Mouse (Mus musculus): Measurements from ENCODE around the gene Lrrc56. TPM values are rescaled to one million over a fixed set of nuclear protein-coding genes. Genes with fewer than 3 reads are reported as not detected.

The Lrrc56 gene
- total and polyA plus RNA-seq, 3 experiments: 0.46 to 1.4 (median 0.93) TPM

GRCm38 (mm10) chr7:141164397-141164796, 29.6 kb upstream of the Lrrc56 start:
- H3K36me3 ChIP-seq (replicated peaks in 1 of 2; ENCODE audit: control insufficient read depth in 1 of 2, insufficient read depth in 1 of 2, low read length in 1 of 2): peaks cover 46 to 73% of the 10 kb centered on the region in 2 experiments
- peak overlapping the region; percentile 94 for H3K27ac ChIP-seq (ENCODE audit: insufficient read depth, low read depth)
- H3K9ac ChIP-seq (ENCODE audit: insufficient read depth, low read depth): no peak overlapping the region; the same call in 1 of the 2 replicates
- peaks cover 11% of the 10 kb centered on the region for H3K79me2 ChIP-seq (replicated peaks; ENCODE audit: control insufficient read depth, extremely low read depth, insufficient read depth, poor library complexity, severe bottlenecking)
- no peaks in the 10 kb centered on the region for H3K9me3 ChIP-seq (replicated peaks; ENCODE audit: low read length)
- no peak for DNase-seq (ENCODE audit: extremely low read depth)
- dilution Hi-C loops (cut with MboI; ENCODE audit: extremely low pct_ligation_motif_present, extremely low pct_unique_long_range_greater_than_20kb, low sequenced_read_pairs): no loop called here
- peak overlapping the region; percentile 40; the same call in 1 of the 2 replicates for H3K4me2 ChIP-seq (ENCODE audit: insufficient read depth, low read depth, poor library complexity, severe bottlenecking)
- peak overlapping the region in 1 of 3 experiments; percentile 29 for H3K4me3 ChIP-seq (replicated peaks in 1 of 3; ENCODE audit: low read depth in 2 of 3, low read length in 2 of 3, poor library complexity in 1 of 3)
- TF ChIP-seq MXI1 (IDR thresholded peaks at IDR 0.05; ENCODE audit: low read depth, low read length) (no peak), BHLHE40 (IDR thresholded peaks at IDR 0.05; ENCODE audit: low read depth, low read length) (no peak), KAT2A (IDR thresholded peaks at IDR 0.05; ENCODE audit: insufficient replicate concordance, low read length) (no peak), NRF1 (IDR thresholded peaks at IDR 0.05; ENCODE audit: low read depth, low read length) (no peak), MAFK (IDR thresholded peaks at IDR 0.05; ENCODE audit: insufficient replicate concordance, low read length) (no peak), MAX (IDR thresholded peaks at IDR 0.05; ENCODE audit: low read length) (no peak), POLR2A (IDR thresholded peaks at IDR 0.05; ENCODE audit: low read depth, low read length) (no peak), EP300 (IDR thresholded peaks at IDR 0.05; ENCODE audit: low read length) (no peak), POLR2AphosphoS2 (IDR thresholded peaks at IDR 0.05; ENCODE audit: low read depth, low read length) (no peak), NELFE (IDR thresholded peaks at IDR 0.05; ENCODE audit: low read depth, low read length) (no peak), USF1 (IDR thresholded peaks at IDR 0.05; ENCODE audit: low read depth, low read length) (no peak)
- in situ Hi-C loops (cut with MboI; ENCODE audit: low pct_ligation_motif_present, low pct_unique_long_range_greater_than_20kb, low sequenced_read_pairs): no loop called here
- H3K27me3 ChIP-seq (replicated peaks): no peaks in the 10 kb centered on the region
- peaks cover 27 to 49% of the 10 kb centered on the region in 2 experiments for H3K4me1 ChIP-seq (ENCODE audit: control insufficient read depth in 1 of 2, insufficient read depth in 2 of 2)

- dilution Hi-C loops (cut with MboI; ENCODE audit: extremely low pct_ligation_motif_present, extremely low pct_unique_long_range_greater_than_20kb, low sequenced_read_pairs): no loop called here
- in situ Hi-C loops (cut with MboI; ENCODE audit: low pct_ligation_motif_present, low pct_unique_long_range_greater_than_20kb, low sequenced_read_pairs): loop anchor here (5.0 kb wide), 2 partner anchors 33 to 68 kb away; no protein-coding TSS in a partner anchor
- Histone ChIP-seq H3K27ac (ENCODE audit: insufficient read depth, low read depth) (peak overlapping the region; percentile 94), H3K36me3 (replicated peaks in 1 of 2; ENCODE audit: control insufficient read depth in 1 of 2, insufficient read depth in 1 of 2, low read length in 1 of 2) (peaks cover 44 to 68% of the 10 kb centered on the region in 2 experiments), H3K4me1 (ENCODE audit: control insufficient read depth in 1 of 2, insufficient read depth in 2 of 2) (peaks cover 27 to 53% of the 10 kb centered on the region in 2 experiments), H3K79me2 (replicated peaks; ENCODE audit: control insufficient read depth, extremely low read depth, insufficient read depth, poor library complexity, severe bottlenecking) (peaks cover 11% of the 10 kb centered on the region), H3K27me3 (replicated peaks) (no peaks in the 10 kb centered on the region), H3K9ac (ENCODE audit: insufficient read depth, low read depth) (peak overlapping the region; percentile 45), H3K4me2 (ENCODE audit: insufficient read depth, low read depth, poor library complexity, severe bottlenecking) (peak overlapping the region; percentile 79), H3K9me3 (replicated peaks; ENCODE audit: low read length) (no peaks in the 10 kb centered on the region), H3K4me3 (replicated peaks in 1 of 3; ENCODE audit: low read depth in 2 of 3, low read length in 2 of 3, poor library complexity in 1 of 3) (no peak overlapping the region)
- DNase-seq (ENCODE audit: extremely low read depth): peak; percentile 81
- TF ChIP-seq MAFK (IDR thresholded peaks at IDR 0.05; ENCODE audit: insufficient replicate concordance, low read length) (peak; percentile 57; the same call in 1 of the 2 replicates), POLR2AphosphoS2 (IDR thresholded peaks at IDR 0.05; ENCODE audit: low read depth, low read length) (peak; percentile 55; the same call in 1 of the 2 replicates), EP300 (IDR thresholded peaks at IDR 0.05; ENCODE audit: low read length) (peak; percentile 79), USF1 (IDR thresholded peaks at IDR 0.05; ENCODE audit: low read depth, low read length) (peak; percentile 87), KAT2A (IDR thresholded peaks at IDR 0.05; ENCODE audit: insufficient replicate concordance, low read length) (no peak), POLR2A (IDR thresholded peaks at IDR 0.05; ENCODE audit: low read depth, low read length) (no peak), CHD1 (IDR thresholded peaks at IDR 0.05; ENCODE audit: low read depth, low read length) (no peak), MXI1 (IDR thresholded peaks at IDR 0.05; ENCODE audit: low read depth, low read length) (peak; percentile 97), SMC3 (IDR thresholded peaks at IDR 0.05; ENCODE audit: low read depth, low read length) (no peak), NRF1 (IDR thresholded peaks at IDR 0.05; ENCODE audit: low read depth, low read length) (no peak; the same call in 1 of the 2 replicates), IRF4 (IDR thresholded peaks at IDR 0.05; ENCODE audit: low read depth, low read length) (peak; percentile 89), MAX (IDR thresholded peaks at IDR 0.05; ENCODE audit: low read length) (peak; percentile 98), ZMIZ1 (IDR thresholded peaks at IDR 0.05; ENCODE audit: low read depth, low read length) (no peak), JUN (IDR thresholded peaks at IDR 0.05; ENCODE audit: insufficient read depth, low read depth, low read length) (peak; percentile 72), GABPA (IDR thresholded peaks at IDR 0.05; ENCODE audit: insufficient replicate concordance, low read depth, low read length) (no peak), TBP (conservative IDR thresholded peaks at IDR 0.05; ENCODE audit: low read depth, low read length) (0 out of 2 replicates have a peak, but pooled peaks have one; percentile 19), ETS1 (conservative IDR thresholded peaks at IDR 0.05; ENCODE audit: low read depth, low read length) (peak; percentile 91), CTCF (conservative IDR thresholded peaks at IDR 0.05 in 1 of 2, IDR thresholded peaks at IDR 0.05 in 1 of 2; ENCODE audit: low read depth in 2 of 2, low read length in 2 of 2) (no peak), MAZ (IDR thresholded peaks at IDR 0.05; ENCODE audit: low read depth, low read length) (0 out of 2 replicates have a peak, but pooled peaks have one; percentile 33), USF2 (conservative IDR thresholded peaks at IDR 0.05; ENCODE audit: low read depth, low read length) (peak; percentile 80), SIN3A (IDR thresholded peaks at IDR 0.05; ENCODE audit: low read length) (peak; percentile 97), HCFC1 (IDR thresholded peaks at IDR 0.05; ENCODE audit: low read depth, low read length) (peak; percentile 71), CHD2 (IDR thresholded peaks at IDR 0.05; ENCODE audit: low read length) (peak; percentile 49; the same call in 1 of the 2 replicates), PAX5 (IDR thresholded peaks at IDR 0.05; ENCODE audit: low read length) (no peak), RAD21 (IDR thresholded peaks at IDR 0.05; ENCODE audit: low read depth, low read length) (no peak), E2F4 (IDR thresholded peaks at IDR 0.05; ENCODE audit: insufficient replicate concordance, low read depth, low read length) (0 out of 2 replicates have a peak, but pooled peaks have one; percentile 51), BHLHE40 (IDR thresholded peaks at IDR 0.05; ENCODE audit: low read depth, low read length) (peak; percentile 97), MYC (IDR thresholded peaks at IDR 0.05; ENCODE audit: low read depth, low read length) (peak; percentile 99), MEF2A (IDR thresholded peaks at IDR 0.05; ENCODE audit: borderline replicate concordance, low read depth, low read length) (peak; percentile 57; the same call in 1 of the 2 replicates)
Measured at GRCm38 (mm10) chr7:141164850-141165249, 29.1 kb upstream of the Lrrc56 start.

Measured in CH12.LX (cell line).